Mouse (Mus musculus) lung, adult 2 months (tissue): ENCODE data around the gene Wnt5a.

Experiments
- CTCF ChIP-seq: fragments of 200-500 bp; IDR thresholded peaks from 2 replicates; pipeline ENCODE4 v1.5.1; 2011; ENCODE audit warnings: mild to moderate bottlenecking, low read length, control low read depth; ENCODE audit not compliant: insufficient read depth
- POLR2A ChIP-seq: fragments of 200-500 bp; IDR thresholded peaks from 2 replicates; pipeline ENCODE4 v1.6.1; 2011; ENCODE audit warnings: low read depth, mild to moderate bottlenecking, control low read depth, low read length, borderline replicate concordance; ENCODE audit errors: extremely low read depth

GRCm38 (mm10) chr14:28509441-28510340 lies 5.1 kb downstream of the Wnt5a start:
- TF ChIP-seq CTCF = no peak
- TF ChIP-seq POLR2A = no peak
